Mouse (Mus musculus): Measurements from ENCODE around the gene St6galnac5. TPM values are rescaled to one million over a fixed set of nuclear protein-coding genes. Genes with fewer than 3 reads are reported as not detected.

St6galnac5 gene
- total and polyA plus RNA-seq, 2 experiments: not detected

- H3K27ac ChIP-seq (replicated peaks; ENCODE audit: insufficient read depth, low read depth, low read length): no peak overlapping the region
- 81% methylated on average over 15 of the region's 15 CpGs for WGBS
- no peak overlapping the region for H3K4me3 ChIP-seq (ENCODE audit: insufficient read depth, low read depth, low read length)
- no peaks in the 10 kb centered on the region for H3K36me3 ChIP-seq (ENCODE audit: control insufficient read depth, insufficient read depth, low read length)
- H3K79me2 ChIP-seq (ENCODE audit: control insufficient read depth, insufficient read depth, low read length): no peaks in the 10 kb centered on the region
- H3K27me3 ChIP-seq (ENCODE audit: control insufficient read depth, insufficient read depth, low read length): no peaks in the 10 kb centered on the region
- no peaks in the 10 kb centered on the region for H3K4me1 ChIP-seq (ENCODE audit: control insufficient read depth, insufficient read depth, low read length)
- H3K9ac ChIP-seq (ENCODE audit: low read depth, low read length): no peak overlapping the region
- no peak for DNase-seq (ENCODE audit: extremely low read depth, low read depth, low spot score)
- TF ChIP-seq POLR2A (IDR thresholded peaks at IDR 0.05; ENCODE audit: extremely low read depth, insufficient read depth, low read length) (no peak), CTCF (IDR thresholded peaks at IDR 0.05; ENCODE audit: low read depth, low read length) (no peak)
These were observed 101.8 kb downstream of the St6galnac5 start for GRCm38 (mm10) chr3:152880121-152880835.

GRCm38 (mm10) chr3:152875723-152876290 is 106.2 kb downstream of the St6galnac5 start:
- no peaks in the 10 kb centered on the region for H3K36me3 ChIP-seq (ENCODE audit: control insufficient read depth, insufficient read depth, low read length)
- DNase-seq (ENCODE audit: extremely low read depth, low read depth, low spot score): no peak
- H3K4me1 ChIP-seq (ENCODE audit: control insufficient read depth, insufficient read depth, low read length): no peaks in the 10 kb centered on the region
- no peak overlapping the region for H3K4me3 ChIP-seq (ENCODE audit: insufficient read depth, low read depth, low read length)
- H3K27me3 ChIP-seq (ENCODE audit: control insufficient read depth, insufficient read depth, low read length): no peaks in the 10 kb centered on the region
- H3K9ac ChIP-seq (ENCODE audit: low read depth, low read length): no peak overlapping the region
- WGBS: 83% methylated on average over 6 of the region's 6 CpGs
- H3K79me2 ChIP-seq (ENCODE audit: control insufficient read depth, insufficient read depth, low read length): no peaks in the 10 kb centered on the region
- no peak overlapping the region for H3K27ac ChIP-seq (replicated peaks; ENCODE audit: insufficient read depth, low read depth, low read length)
- TF ChIP-seq POLR2A (IDR thresholded peaks at IDR 0.05; ENCODE audit: extremely low read depth, insufficient read depth, low read length): no peak
- TF ChIP-seq CTCF (IDR thresholded peaks at IDR 0.05; ENCODE audit: low read depth, low read length): no peak

DNA sequence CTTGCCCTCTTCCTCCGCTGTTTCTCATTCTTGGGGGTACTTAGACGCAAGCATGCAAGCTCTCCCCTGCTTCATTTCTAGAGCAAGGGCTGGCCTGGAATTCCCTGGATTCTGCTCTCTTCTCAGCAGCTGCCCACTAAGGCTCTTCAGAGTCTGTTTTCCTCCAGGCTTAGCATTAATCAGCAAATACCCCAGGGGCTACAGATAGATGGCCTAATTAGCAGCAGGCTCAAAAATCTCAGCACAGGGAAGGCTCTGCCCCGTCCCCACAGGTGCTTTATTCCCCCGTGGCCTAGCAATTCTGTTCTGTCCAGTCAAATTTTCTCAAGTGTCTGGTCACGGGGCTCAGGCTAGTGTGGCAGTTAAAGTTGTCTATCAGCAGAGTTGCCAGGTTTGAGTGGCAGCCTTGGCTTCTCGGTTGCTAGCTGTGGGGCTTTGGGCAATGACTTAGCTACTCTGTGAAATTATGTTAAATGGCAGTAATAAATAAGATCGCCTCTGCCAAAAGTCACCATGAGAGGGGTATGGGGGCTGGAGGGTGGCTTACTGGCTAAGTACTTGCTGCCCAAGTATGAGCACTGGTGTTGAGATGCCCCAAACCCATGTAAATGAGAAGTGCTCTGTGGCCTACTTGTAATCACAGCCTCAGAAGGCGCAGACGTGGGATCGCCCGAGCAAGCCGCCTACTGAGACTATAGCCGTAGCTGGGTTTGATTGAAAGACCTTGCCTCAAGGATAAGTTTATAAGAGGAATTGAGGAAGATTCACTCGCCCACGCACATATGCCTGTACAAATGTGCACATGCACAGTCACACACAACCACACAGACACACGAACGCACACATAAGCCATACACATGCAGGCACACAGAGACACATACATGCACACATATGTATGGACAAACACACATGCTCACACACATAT is 107.4 kb downstream of the St6galnac5 start:
- no peaks in the 10 kb centered on the region for H3K4me1 ChIP-seq (ENCODE audit: control insufficient read depth, insufficient read depth, low read length)
- WGBS: 90% methylated on average over 17 of the region's 17 CpGs
- no peaks in the 10 kb centered on the region for H3K27me3 ChIP-seq (ENCODE audit: control insufficient read depth, insufficient read depth, low read length)
- H3K4me3 ChIP-seq (ENCODE audit: insufficient read depth, low read depth, low read length): no peak overlapping the region
- DNase-seq (ENCODE audit: extremely low read depth, low read depth, low spot score): no peak
- TF ChIP-seq POLR2A (IDR thresholded peaks at IDR 0.05; ENCODE audit: extremely low read depth, insufficient read depth, low read length) (no peak), CTCF (IDR thresholded peaks at IDR 0.05; ENCODE audit: low read depth, low read length) (no peak)
- no peaks in the 10 kb centered on the region for H3K36me3 ChIP-seq (ENCODE audit: control insufficient read depth, insufficient read depth, low read length)
- H3K9ac ChIP-seq (ENCODE audit: low read depth, low read length): no peak overlapping the region
- no peak overlapping the region for H3K27ac ChIP-seq (replicated peaks; ENCODE audit: insufficient read depth, low read depth, low read length)
- H3K79me2 ChIP-seq (ENCODE audit: control insufficient read depth, insufficient read depth, low read length): no peaks in the 10 kb centered on the region

DNA sequence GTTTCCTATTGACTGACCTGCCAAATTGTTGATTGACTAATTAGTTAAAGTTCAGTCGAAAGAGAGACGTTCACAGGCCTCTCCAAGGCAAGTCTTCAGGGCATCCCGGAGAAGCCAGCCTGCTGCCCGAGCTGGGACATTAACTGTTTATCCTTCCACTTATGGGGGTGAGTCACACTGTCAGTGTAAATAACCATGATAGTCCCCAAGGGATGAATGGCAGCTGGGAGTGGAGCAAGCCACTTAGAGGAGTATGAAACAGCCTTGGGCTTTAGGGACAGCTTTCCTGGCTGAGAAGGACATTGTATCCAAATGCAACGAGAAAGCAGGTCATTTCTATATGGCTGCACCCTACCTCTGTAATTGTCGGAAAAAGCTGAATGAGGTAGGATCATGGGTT is 109.5 kb downstream of the St6galnac5 start:
- no peak overlapping the region for H3K9ac ChIP-seq (ENCODE audit: low read depth, low read length)
- no peaks in the 10 kb centered on the region for H3K4me1 ChIP-seq (ENCODE audit: control insufficient read depth, insufficient read depth, low read length)
- 55% methylated on average over 6 of the region's 6 CpGs for WGBS
- H3K36me3 ChIP-seq (ENCODE audit: control insufficient read depth, insufficient read depth, low read length): no peaks in the 10 kb centered on the region
- no peaks in the 10 kb centered on the region for H3K27me3 ChIP-seq (ENCODE audit: control insufficient read depth, insufficient read depth, low read length)
- DNase-seq (ENCODE audit: extremely low read depth, low read depth, low spot score): no peak
- TF ChIP-seq POLR2A (IDR thresholded peaks at IDR 0.05; ENCODE audit: extremely low read depth, insufficient read depth, low read length) (no peak), CTCF (IDR thresholded peaks at IDR 0.05; ENCODE audit: low read depth, low read length) (no peak)
- H3K4me3 ChIP-seq (ENCODE audit: insufficient read depth, low read depth, low read length): no peak overlapping the region
- no peak overlapping the region for H3K27ac ChIP-seq (replicated peaks; ENCODE audit: insufficient read depth, low read depth, low read length)
- no peaks in the 10 kb centered on the region for H3K79me2 ChIP-seq (ENCODE audit: control insufficient read depth, insufficient read depth, low read length)

DNA sequence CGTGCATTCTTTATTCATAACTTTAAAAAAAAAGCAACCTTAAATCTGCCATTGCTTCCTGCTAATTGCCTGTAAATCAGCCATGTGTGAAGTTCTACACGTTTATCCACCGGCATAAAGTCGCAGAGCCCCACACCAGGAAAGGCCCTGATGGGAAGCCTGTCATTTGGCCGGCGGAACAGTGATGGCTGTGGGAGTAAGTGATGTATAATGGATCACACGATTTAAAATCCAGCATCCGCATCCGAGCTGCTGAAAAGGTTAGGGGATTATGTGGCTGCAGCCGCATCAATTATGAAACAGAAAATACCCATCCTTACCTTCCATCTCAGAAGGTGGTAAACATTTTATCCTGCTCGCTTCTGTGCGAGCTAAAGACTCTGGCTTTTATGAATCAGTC is 110.0 kb downstream of the St6galnac5 start:
- no peak overlapping the region for H3K9ac ChIP-seq (ENCODE audit: low read depth, low read length)

More for the DNA sequence above, 110.0 kb downstream of the St6galnac5 start:
- H3K79me2 ChIP-seq (ENCODE audit: control insufficient read depth, insufficient read depth, low read length): no peaks in the 10 kb centered on the region
- no peaks in the 10 kb centered on the region for H3K27me3 ChIP-seq (ENCODE audit: control insufficient read depth, insufficient read depth, low read length)
- DNase-seq (ENCODE audit: extremely low read depth, low read depth, low spot score): no peak
- H3K4me1 ChIP-seq (ENCODE audit: control insufficient read depth, insufficient read depth, low read length): no peaks in the 10 kb centered on the region
- H3K27ac ChIP-seq (replicated peaks; ENCODE audit: insufficient read depth, low read depth, low read length): no peak overlapping the region
- TF ChIP-seq CTCF (IDR thresholded peaks at IDR 0.05; ENCODE audit: low read depth, low read length) (no peak), POLR2A (IDR thresholded peaks at IDR 0.05; ENCODE audit: extremely low read depth, insufficient read depth, low read length) (no peak)
- WGBS: 89% methylated on average over 12 of the region's 12 CpGs
- no peaks in the 10 kb centered on the region for H3K36me3 ChIP-seq (ENCODE audit: control insufficient read depth, insufficient read depth, low read length)
- H3K4me3 ChIP-seq (ENCODE audit: insufficient read depth, low read depth, low read length): no peak overlapping the region

Measured in liver, adult 2 months (tissue).